Mouse (Mus musculus) kidney, adult 18-20 months (tissue): ENCODE results near the gene Rpl10a.

ENCODE experiments used
- DNase-seq: peaks from one replicate; pipeline ENCODE4 v3.0.0; 2021

Gene Rpl10a

GRCm38 (mm10) chr17:28328366-28328928, at the start of gene Rpl10a:
Gene Rpl10a, plus strand, starts transcription at chr17:28328471.
- DNase-seq: peak; percentile 99

DNA sequence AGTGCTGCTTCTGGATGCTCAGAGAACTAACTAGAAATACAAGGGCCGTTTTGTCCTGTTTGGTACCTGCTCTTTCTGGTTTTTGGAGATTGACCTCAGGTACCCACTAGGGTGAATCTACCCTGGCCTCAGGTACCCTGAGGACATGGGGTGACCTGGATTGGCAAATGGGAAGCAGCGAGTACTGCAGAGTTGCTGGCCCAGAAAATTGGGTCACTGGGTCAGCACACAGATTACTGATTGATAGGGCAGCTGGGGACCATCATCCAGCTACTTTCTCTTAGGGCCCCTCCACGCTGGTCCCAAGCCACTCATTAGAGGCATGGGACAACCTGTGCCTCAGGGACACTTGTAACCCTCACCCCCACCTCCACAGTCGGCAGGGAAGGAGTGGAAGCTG, 49.0 kb upstream of the Rpl10a start:
- DNase-seq: peak; percentile 63

DNA sequence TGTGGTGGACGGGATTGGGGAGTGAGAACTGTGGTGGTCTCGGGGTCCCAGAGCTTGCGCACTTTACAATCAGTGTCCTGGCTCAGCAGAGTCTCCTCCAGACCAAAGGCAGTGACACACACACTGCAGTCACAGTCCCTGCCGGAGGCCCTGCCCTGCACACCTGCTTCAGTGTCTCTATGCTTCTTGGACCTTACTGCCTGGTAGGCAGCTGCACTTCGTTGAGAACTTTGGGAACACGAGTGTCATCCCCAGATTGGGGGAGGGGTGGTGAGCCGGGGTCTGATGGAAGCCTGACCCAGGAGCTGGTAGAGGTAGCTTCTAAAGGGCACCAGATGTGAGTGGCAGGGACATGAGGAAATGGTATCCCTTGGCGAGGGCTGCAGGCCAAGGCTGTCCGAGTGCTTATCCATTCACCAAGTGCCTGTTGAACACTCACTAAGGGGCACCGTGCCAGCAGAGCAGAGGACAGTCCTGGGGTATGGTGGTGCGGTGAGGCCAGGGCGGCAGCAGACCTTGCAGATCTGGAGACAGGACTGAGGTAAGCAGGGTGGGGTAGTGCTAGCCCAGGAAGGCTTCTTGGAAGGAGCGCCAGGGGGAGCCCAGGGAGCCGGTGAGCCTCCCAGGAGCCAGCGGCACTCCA, 48.4 kb upstream of the Rpl10a start:
- peak; percentile 84 for DNase-seq

GRCm38 (mm10) chr17:28280423-28280800, 47.9 kb upstream of the Rpl10a start:
- DNase-seq: no peak

DNA sequence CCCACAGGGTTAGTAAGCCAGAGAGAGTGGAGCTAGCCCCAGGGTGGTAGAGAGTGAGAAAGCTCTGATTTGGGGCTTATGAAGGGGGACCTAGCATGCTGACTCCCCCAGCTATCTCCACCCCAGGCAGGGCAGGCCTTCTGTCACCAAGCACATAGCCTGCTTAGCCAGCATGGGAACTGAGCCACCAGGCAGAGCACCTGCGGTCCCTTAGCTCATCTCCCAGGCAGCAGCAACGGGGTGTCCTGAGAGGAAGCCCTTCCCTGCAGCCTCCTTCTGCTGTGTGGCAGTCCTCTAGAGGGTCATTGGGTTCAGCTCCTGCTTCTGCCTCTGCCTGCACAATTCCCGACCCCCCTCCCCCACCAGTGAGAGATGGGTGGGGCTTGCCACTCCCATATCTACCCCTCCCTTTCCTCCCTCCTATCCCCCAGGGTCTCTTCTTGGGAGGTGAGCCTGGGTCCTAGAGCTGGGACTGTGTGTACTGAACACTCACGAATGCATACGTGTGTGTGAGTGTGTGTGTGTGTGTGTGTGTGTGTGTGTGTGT, 47.4 kb upstream of the Rpl10a start:
- no peak for DNase-seq

DNA sequence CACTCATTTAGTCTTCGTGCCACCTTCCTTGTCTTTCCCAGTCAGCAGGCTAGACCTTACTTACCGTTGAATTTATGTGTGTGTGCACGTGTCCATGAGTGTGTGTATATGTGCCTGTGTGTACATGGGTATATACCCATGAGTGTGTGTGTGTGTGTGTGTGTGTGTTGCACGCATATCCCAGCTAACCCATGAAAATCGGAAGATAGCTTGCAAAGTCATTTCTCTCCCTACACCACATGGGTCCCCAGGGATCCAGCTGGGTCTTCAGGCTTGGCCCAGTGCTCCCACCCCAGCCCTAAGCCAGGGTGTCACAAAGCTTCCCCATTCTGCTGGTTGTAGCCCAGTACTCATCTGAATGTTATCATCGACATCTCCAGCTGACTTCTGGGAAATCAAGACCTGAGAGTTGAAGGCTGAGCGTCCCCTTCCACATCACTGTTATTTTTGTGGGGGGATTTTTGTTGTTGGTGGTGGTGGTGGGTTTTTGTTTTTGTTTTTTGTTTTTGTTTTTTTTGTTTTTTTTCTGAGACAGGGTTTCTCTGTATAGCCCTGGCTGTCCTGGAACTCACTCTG, 46.3 kb upstream of the Rpl10a start:
- DNase-seq: no peak

- no peak for DNase-seq
These were observed 45.1 kb upstream of the Rpl10a start for GRCm38 (mm10) chr17:28283199-28283598.

GRCm38 (mm10) chr17:28286133-28286532, 42.1 kb upstream of the Rpl10a start:
- no peak for DNase-seq

DNA sequence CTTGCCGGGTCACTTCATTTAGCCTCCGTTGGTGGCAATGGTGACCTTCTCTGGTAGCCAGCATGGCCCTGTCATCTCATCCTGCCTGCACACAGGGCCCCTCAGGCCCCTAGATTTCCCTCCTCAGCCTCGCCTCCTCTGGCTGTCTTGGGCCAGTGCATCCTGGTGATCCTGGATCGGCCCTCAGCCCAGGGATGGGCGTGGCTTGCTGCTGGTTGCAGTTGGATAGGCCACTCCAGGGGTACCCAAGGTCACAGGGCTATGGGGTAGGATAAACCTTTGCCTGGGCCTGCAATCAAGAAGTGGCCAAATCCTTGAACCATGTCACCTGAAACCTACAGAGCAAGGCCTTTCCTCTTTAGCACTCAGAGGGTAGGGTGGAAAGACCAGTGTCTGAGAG, 41.3 kb upstream of the Rpl10a start:
- DNase-seq: no peak

DNA sequence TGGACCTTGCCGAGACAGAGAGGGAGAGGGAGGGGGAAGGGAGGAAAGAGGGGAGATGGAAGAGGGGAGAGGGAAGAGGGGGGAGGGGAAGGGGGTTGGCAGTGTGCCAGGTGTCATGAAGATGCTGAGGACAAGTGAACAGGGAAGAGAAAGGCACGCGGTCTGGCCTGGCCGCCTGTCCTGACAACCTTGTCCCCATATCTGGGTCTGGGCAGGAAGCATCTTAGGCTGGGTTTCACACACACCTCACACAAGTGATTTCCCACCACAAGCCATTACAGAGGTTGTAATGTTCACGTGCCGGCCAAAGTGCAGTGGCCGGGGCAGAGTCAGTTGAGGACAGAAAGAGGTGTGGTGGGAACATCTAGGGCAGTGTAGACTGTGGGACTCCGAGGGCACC, 40.7 kb upstream of the Rpl10a start:
- peak; percentile 63 for DNase-seq

- no peak for DNase-seq
These were observed 40.3 kb upstream of the Rpl10a start for GRCm38 (mm10) chr17:28287980-28288379.

- peak; percentile 90 for DNase-seq
These were observed 38.0 kb upstream of the Rpl10a start for GRCm38 (mm10) chr17:28290262-28290661.

DNA sequence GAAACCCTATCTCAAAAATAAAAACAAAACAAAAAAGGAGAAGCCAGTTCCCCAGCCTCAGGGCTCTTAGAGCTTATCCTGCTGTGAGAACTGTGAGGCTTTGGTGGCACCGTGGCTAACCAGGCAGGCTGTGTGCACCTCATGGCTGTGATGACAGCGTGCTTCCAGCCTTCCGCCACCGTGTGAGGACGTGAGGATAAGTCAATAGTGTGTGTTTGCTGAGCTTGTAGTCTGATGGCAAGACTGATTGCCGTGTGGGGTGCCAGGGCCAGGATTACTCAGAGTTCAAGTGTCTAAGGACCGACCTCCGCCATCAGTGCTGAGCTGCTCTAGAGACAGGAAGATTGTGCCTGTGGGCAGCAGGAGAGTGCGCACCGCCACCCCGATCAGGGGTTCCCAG, 37.6 kb upstream of the Rpl10a start:
- DNase-seq: no peak

DNA sequence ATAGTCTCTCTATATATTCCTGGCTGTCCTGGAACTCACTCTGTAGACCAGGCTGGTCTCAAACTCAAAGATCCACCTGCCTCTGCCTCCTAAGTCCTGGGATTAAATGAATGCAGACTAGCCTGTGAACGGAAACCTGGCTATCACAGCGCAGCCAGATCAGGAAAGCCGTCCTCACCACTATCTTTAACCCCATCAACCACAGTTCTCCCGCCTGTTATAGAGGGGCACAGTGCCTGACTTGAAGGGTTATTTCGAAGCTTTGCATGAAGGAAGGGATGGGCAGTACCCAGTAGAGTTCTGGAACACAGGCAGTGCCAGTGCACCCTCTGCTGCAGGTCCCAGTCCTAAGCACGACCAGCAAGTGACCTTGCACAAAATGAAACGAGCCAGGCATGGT, 36.9 kb upstream of the Rpl10a start:
- no peak for DNase-seq

GRCm38 (mm10) chr17:28293716-28294115, 34.6 kb upstream of the Rpl10a start:
- no peak for DNase-seq

GRCm38 (mm10) chr17:28294449-28295333, 33.6 kb upstream of the Rpl10a start:
- DNase-seq: no peak

- no peak for DNase-seq
These were observed 29.4 kb upstream of the Rpl10a start for GRCm38 (mm10) chr17:28298888-28299287.

GRCm38 (mm10) chr17:28299669-28300320, 28.5 kb upstream of the Rpl10a start:
- DNase-seq: no peak

- no peak for DNase-seq
These were observed 27.9 kb upstream of the Rpl10a start for GRCm38 (mm10) chr17:28300323-28300722.

GRCm38 (mm10) chr17:28300850-28301249, 27.4 kb upstream of the Rpl10a start:
- DNase-seq: no peak

DNA sequence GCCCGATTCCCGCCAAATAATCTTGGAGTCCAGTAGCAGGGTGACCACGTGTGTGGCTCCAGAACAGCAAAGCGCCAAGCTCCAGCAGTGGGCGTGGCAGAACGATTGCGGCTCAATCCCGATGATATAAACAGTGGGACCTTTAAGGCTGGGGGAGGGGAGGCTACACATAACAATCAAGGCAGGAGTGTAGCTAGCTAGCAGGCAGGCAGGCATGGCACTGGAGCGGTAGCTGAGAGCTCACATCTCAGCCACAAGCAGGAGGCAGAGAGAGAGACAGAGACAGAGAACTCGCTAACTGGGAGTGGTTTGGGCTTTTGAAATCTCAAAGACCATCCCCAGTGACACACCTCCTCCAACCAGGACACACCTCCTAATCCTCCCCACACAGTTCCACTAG, 23.1 kb upstream of the Rpl10a start:
- no peak for DNase-seq

GRCm38 (mm10) chr17:28308297-28309195, 19.7 kb upstream of the Rpl10a start:
- DNase-seq: peak; percentile 94
